Mouse (Mus musculus): ENCODE measurements around the gene Tmed2. TPM values are rescaled to one million over a fixed set of nuclear protein-coding genes. Genes with fewer than 3 reads are reported as not detected.

The Tmed2 gene
- total and polyA plus RNA-seq, 2 experiments from 2014 or later = 228 to 326 TPM

DNA sequence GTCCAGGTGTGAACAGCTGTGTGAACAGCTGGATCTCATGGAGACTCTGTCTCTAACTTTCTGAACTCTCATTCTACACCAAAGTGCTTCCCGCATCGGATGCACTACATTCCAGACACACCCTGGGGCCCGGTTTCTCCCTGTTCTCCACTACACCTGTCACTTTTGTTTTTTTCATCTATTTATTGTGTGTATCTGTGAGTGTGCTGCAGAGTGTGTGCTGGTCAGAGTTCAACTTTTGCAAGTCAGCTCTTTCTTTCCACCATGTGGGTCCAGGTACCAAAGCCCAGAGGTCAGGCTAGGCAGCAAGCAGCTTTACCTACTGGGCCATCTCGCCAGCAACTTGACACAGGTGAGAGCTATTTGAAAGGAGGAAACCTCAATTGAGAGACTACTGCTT, 35.3 kb upstream of the Tmed2 start:
- no peaks in the 10 kb centered on the region for H3K27me3 ChIP-seq (ENCODE audit: insufficient read depth, low read length)
- no peak for TF ChIP-seq CTCF (IDR thresholded peaks at IDR 0.05)
- H3K4me2 ChIP-seq (ENCODE audit: low read depth, low read length, poor library complexity, severe bottlenecking) = no peak overlapping the region
- no peak overlapping the region for H3K4me3 ChIP-seq (ENCODE audit: low read depth, low read length)
- H3K9ac ChIP-seq (replicated peaks; ENCODE audit: low read length, poor library complexity, severe bottlenecking) = no peak overlapping the region
- peaks cover 16% of the 10 kb centered on the region for H3K36me3 ChIP-seq (ENCODE audit: insufficient read depth, low read length)
- H3K9me3 ChIP-seq (ENCODE audit: low read length) = no peaks in the 10 kb centered on the region
- no peaks in the 10 kb centered on the region for H3K4me1 ChIP-seq (ENCODE audit: insufficient read depth, low read length)
- ATAC-seq (ENCODE audit: low FRiP score) (no peak), DNase-seq (ENCODE audit: low spot score) (no peak)
- H3K27ac ChIP-seq (ENCODE audit: low read depth, low read length) = no peak overlapping the region
- 93% methylated on average over 4 of the region's 4 CpGs for WGBS

DNA sequence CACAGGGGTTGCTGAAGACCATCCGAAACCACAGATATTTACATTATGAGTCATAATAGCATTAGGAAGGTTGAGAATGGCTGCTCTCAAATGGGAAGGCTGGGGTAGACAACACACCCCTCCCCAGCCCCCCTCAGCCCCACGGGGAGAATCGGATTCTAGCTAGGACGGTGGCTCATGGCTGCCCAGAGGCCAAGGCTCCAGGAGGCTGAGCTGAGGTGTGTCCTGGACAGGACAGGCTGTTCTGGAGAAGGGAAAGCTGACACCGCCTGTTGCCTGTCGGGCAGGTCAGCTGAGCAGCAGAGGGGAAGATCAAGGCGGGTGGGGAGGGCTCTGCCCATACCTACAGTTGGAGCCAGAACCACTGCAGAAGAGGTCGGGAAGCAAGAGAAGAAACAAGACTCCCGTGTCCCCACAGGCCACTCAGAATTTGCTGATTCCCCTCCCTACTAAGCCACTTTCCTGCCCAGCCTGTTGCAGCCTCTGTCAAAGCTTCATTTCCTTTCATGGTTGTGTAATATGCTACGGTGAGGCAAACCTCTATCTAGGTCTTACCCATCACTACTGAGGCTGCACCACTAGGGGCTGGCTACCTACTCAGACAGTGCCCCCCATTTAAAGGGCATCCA, 33.6 kb upstream of the Tmed2 start:
- Histone ChIP-seq H3K4me3 (ENCODE audit: low read depth, low read length) (no peak overlapping the region), H3K9ac (replicated peaks; ENCODE audit: low read length, poor library complexity, severe bottlenecking) (no peak overlapping the region), H3K27ac (ENCODE audit: low read depth, low read length) (no peak overlapping the region), H3K9me3 (ENCODE audit: low read length) (no peaks in the 10 kb centered on the region), H3K4me1 (ENCODE audit: insufficient read depth, low read length) (no peaks in the 10 kb centered on the region), H3K27me3 (ENCODE audit: insufficient read depth, low read length) (no peaks in the 10 kb centered on the region), H3K4me2 (ENCODE audit: low read depth, low read length, poor library complexity, severe bottlenecking) (no peak overlapping the region), H3K36me3 (ENCODE audit: insufficient read depth, low read length) (peaks cover 4% of the 10 kb centered on the region)
- TF ChIP-seq CTCF (IDR thresholded peaks at IDR 0.05) = no peak
- DNase-seq (ENCODE audit: low spot score) (no peak), ATAC-seq (ENCODE audit: low FRiP score) (no peak)
- 79% methylated on average over 10 of the region's 10 CpGs for WGBS

DNA sequence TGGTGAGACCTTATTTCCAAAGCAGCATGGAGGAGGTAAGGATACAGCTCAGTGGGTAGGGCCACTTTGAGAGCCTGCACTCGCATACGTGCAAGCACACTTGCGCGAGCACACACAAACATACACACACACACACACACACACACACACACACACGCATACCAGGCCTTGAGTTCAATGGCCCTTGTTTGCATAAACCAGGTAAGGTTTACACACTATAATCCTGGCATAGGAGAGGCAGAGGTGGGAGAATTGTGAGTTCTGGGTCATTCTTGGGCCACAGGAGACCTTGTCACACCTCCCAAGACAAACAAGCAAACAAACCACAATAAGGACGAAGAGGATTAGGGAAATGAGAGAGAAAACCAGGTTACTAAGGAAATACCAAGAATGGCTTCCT, 31.3 kb upstream of the Tmed2 start:
- ATAC-seq (ENCODE audit: low FRiP score) = no peak

GRCm38 (mm10) chr5:124509742-124510237, 30.7 kb upstream of the Tmed2 start:
- TF ChIP-seq CTCF (IDR thresholded peaks at IDR 0.05) = no peak
- H3K9me3 ChIP-seq (ENCODE audit: low read length) = no peaks in the 10 kb centered on the region
- H3K27ac ChIP-seq (ENCODE audit: low read depth, low read length) = no peak overlapping the region
- no peaks in the 10 kb centered on the region for H3K27me3 ChIP-seq (ENCODE audit: insufficient read depth, low read length)
- H3K9ac ChIP-seq (replicated peaks; ENCODE audit: low read length, poor library complexity, severe bottlenecking) = no peak overlapping the region
- 82% methylated on average over 12 of the region's 12 CpGs for WGBS
- H3K4me3 ChIP-seq (ENCODE audit: low read depth, low read length) = no peak overlapping the region
- H3K4me1 ChIP-seq (ENCODE audit: insufficient read depth, low read length) = no peaks in the 10 kb centered on the region
- H3K36me3 ChIP-seq (ENCODE audit: insufficient read depth, low read length) = peaks cover 5% of the 10 kb centered on the region
- ATAC-seq (ENCODE audit: low FRiP score) (no peak), DNase-seq (ENCODE audit: low spot score) (no peak)
- no peak overlapping the region for H3K4me2 ChIP-seq (ENCODE audit: low read depth, low read length, poor library complexity, severe bottlenecking)

More for the DNA sequence above, 31.3 kb upstream of the Tmed2 start:
- Histone ChIP-seq H3K36me3 (ENCODE audit: insufficient read depth, low read length) (peaks cover 1% of the 10 kb centered on the region), H3K4me2 (ENCODE audit: low read depth, low read length, poor library complexity, severe bottlenecking) (no peak overlapping the region), H3K4me1 (ENCODE audit: insufficient read depth, low read length) (no peaks in the 10 kb centered on the region), H3K27ac (ENCODE audit: low read depth, low read length) (no peak overlapping the region), H3K4me3 (ENCODE audit: low read depth, low read length) (no peak overlapping the region), H3K27me3 (ENCODE audit: insufficient read depth, low read length) (no peaks in the 10 kb centered on the region), H3K9ac (replicated peaks; ENCODE audit: low read length, poor library complexity, severe bottlenecking) (no peak overlapping the region), H3K9me3 (ENCODE audit: low read length) (no peaks in the 10 kb centered on the region)
- 91% methylated on average over 6 of the region's 6 CpGs for WGBS
- no peak for TF ChIP-seq CTCF (IDR thresholded peaks at IDR 0.05)
- no peak for DNase-seq (ENCODE audit: low spot score)

GRCm38 (mm10) chr5:124510536-124511050, 29.9 kb upstream of the Tmed2 start:
- Histone ChIP-seq H3K9me3 (ENCODE audit: low read length) (no peaks in the 10 kb centered on the region), H3K27ac (ENCODE audit: low read depth, low read length) (no peak overlapping the region), H3K4me3 (ENCODE audit: low read depth, low read length) (no peak overlapping the region), H3K36me3 (ENCODE audit: insufficient read depth, low read length) (peaks cover 5% of the 10 kb centered on the region), H3K4me2 (ENCODE audit: low read depth, low read length, poor library complexity, severe bottlenecking) (no peak overlapping the region), H3K4me1 (ENCODE audit: insufficient read depth, low read length) (no peaks in the 10 kb centered on the region), H3K27me3 (ENCODE audit: insufficient read depth, low read length) (no peaks in the 10 kb centered on the region), H3K9ac (replicated peaks; ENCODE audit: low read length, poor library complexity, severe bottlenecking) (no peak overlapping the region)
- no peak for DNase-seq (ENCODE audit: low spot score)
- ATAC-seq (ENCODE audit: low FRiP score) = no peak
- WGBS = 86% methylated on average over 10 of the region's 10 CpGs
- no peak for TF ChIP-seq CTCF (IDR thresholded peaks at IDR 0.05)

DNA sequence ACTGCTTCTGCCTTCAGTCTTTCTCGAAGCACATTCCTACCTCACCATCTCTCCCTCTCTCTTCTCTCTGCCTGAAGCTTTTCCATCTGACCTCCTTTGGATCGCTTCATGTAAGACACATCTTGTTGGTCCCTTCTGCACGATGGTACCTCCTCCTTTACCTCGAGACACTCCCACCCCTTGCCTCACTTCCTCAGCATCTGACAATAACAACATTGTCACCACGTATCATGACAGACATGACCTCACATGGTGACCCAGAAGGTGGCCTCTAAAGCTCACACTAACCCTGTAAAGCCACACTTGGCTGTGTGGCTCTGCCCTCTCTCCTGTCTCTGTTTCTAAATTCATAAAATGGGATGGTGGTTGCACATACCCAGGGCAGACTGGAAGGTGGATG, 24.7 kb upstream of the Tmed2 start:
- H3K4me3 ChIP-seq (ENCODE audit: low read depth, low read length) = no peak overlapping the region
- H3K27me3 ChIP-seq (ENCODE audit: insufficient read depth, low read length) = no peaks in the 10 kb centered on the region
- no peak for TF ChIP-seq CTCF (IDR thresholded peaks at IDR 0.05)
- WGBS = 86% methylated on average over 5 of the region's 5 CpGs
- no peak overlapping the region for H3K9ac ChIP-seq (replicated peaks; ENCODE audit: low read length, poor library complexity, severe bottlenecking)
- no peaks in the 10 kb centered on the region for H3K9me3 ChIP-seq (ENCODE audit: low read length)
- DNase-seq (ENCODE audit: low spot score) = no peak
- H3K4me2 ChIP-seq (ENCODE audit: low read depth, low read length, poor library complexity, severe bottlenecking) = no peak overlapping the region
- peaks cover 6% of the 10 kb centered on the region for H3K36me3 ChIP-seq (ENCODE audit: insufficient read depth, low read length)
- no peak overlapping the region for H3K27ac ChIP-seq (ENCODE audit: low read depth, low read length)
- ATAC-seq (ENCODE audit: low FRiP score) = no peak
- H3K4me1 ChIP-seq (ENCODE audit: insufficient read depth, low read length) = no peaks in the 10 kb centered on the region

All from midbrain, postnatal 0 days (tissue).